Mouse (Mus musculus) myocyte (in vitro differentiated cells): ENCODE data around the gene Zfyve1.

ENCODE experiments used
- E2F4 ChIP-seq: IDR thresholded peaks from one replicate; pipeline ENCODE4 v1.6.1; 2011; ENCODE audit warnings: mild to moderate bottlenecking, control low read depth, moderate library complexity; ENCODE audit not compliant: insufficient read depth
- MAX ChIP-seq: IDR thresholded peaks from one replicate; pipeline ENCODE4 v1.6.1; 2011; ENCODE audit warnings: low read depth, mild to moderate bottlenecking, control low read depth
- MYOD1 ChIP-seq, 3 experiments: IDR thresholded peaks; one replicate each; pipeline ENCODE4 v1.6.1; 2011; ENCODE audit warnings: control low read depth in 2 of 3, low read depth in 2 of 3, mild to moderate bottlenecking in 2 of 3, moderate library complexity in 1 of 3; ENCODE audit not compliant: insufficient read length in 2 of 3, control insufficient read depth in 1 of 3
- MYOG ChIP-seq, 3 experiments: IDR thresholded peaks; one replicate each; pipeline ENCODE4 v1.6.1; 2011; ENCODE audit warnings: control low read depth in 2 of 3, low read depth in 2 of 3, mild to moderate bottlenecking in 2 of 3; ENCODE audit not compliant: insufficient read length in 2 of 3, control insufficient read depth in 1 of 3, insufficient read depth in 1 of 3
- POLR2A ChIP-seq: IDR thresholded peaks from one replicate; pipeline ENCODE4 v1.6.1; 2011; ENCODE audit warnings: low read depth, mild to moderate bottlenecking, control low read depth, moderate library complexity; ENCODE audit not compliant: insufficient read length
- POLR2AphosphoS2 ChIP-seq: IDR thresholded peaks from one replicate; pipeline ENCODE4 v1.6.1; 2011; ENCODE audit warnings: low read depth, control low read depth; ENCODE audit not compliant: insufficient read length
- REST ChIP-seq: IDR thresholded peaks from one replicate; pipeline ENCODE4 v1.6.1; 2011; ENCODE audit warnings: mild to moderate bottlenecking, control low read depth, moderate library complexity; ENCODE audit not compliant: insufficient read depth, insufficient read length
- SRF ChIP-seq: IDR thresholded peaks from one replicate; pipeline ENCODE4 v1.6.1; 2011; ENCODE audit warnings: low read depth; ENCODE audit not compliant: control insufficient read depth, insufficient read length
- TCF12 ChIP-seq: IDR thresholded peaks from one replicate; pipeline ENCODE4 v1.6.1; 2011; ENCODE audit warnings: mild to moderate bottlenecking, control low read depth; ENCODE audit not compliant: poor library complexity, insufficient read depth, severe bottlenecking
- TCF3 ChIP-seq: IDR thresholded peaks from one replicate; pipeline ENCODE4 v1.6.1; 2011; ENCODE audit warnings: low read depth, control low read depth; ENCODE audit not compliant: insufficient read length
- USF1 ChIP-seq: IDR thresholded peaks from one replicate; pipeline ENCODE4 v1.6.1; 2011; ENCODE audit warnings: low read depth, mild to moderate bottlenecking, control low read depth, moderate library complexity

DNA sequence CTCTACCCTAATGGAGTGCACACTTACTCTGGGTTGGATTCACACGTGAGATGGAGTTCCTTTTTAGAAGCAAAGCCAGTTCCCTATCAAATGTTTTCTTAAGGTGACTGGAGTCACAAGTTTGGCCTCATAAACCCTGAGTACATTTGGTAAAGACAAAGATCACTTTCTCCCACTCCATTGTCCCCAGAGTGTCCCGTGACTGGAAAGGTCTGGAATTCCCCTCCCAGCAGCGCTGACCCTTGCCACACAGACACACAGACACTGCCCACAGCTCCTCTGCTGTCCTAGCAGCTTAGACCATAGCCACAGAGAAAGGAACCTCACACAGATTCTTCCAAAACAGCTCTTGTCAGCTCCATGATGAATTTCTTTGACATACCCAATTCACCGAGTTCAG, 14.9 kb downstream of the Zfyve1 start:
- TF ChIP-seq POLR2A (no peak), POLR2AphosphoS2 (no peak), SRF (no peak), USF1 (no peak), TCF12 (no peak), E2F4 (no peak), MAX (no peak), REST (no peak), MYOD1 (IDR thresholded peaks at IDR 0.05; ENCODE audit: control insufficient read depth in 1 of 3, insufficient read length in 2 of 3, low read depth in 2 of 3) (no peak), MYOG (IDR thresholded peaks at IDR 0.05; ENCODE audit: control insufficient read depth in 1 of 3, insufficient read depth in 1 of 3, insufficient read length in 2 of 3, low read depth in 2 of 3) (no peak), TCF3 (no peak)
